Comparison of ENCODE assay signal across 14 mouse cellular contexts in the genomic region with DNA sequence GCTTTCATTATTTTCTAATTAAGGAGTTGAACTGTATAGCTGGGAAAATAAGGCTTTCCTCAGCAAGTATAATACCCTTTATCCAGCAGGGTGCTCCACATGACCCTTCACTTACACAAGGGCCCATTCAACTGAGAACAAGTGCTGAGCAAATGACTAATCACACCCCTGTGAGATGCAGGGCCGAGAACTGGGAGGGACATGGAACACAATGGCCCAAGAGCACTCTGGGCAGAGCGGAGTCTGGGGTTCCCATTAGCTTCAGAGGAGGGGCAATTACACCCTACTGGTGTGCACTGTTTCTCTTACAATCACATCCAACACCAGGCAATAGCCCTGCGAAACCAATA. TPM values are rescaled to one million over a fixed set of nuclear protein-coding genes. Genes with fewer than 3 reads are reported as not detected.
A peak's percentile ranks its signal among the peaks of the same experiment; 100 is the strongest.
DNase-seq lines count a peak whose midpoint lies in the region; ATAC-seq lines count a peak whose summit lies in the region.
"Had no signal": no experiment of that assay in that cellular context is flagged by ENCODE, and none has a peak within 500 bp of the region (broad histone marks: within the 10 kb centered on the region; RNA-seq: fewer than 3 reads in every experiment).

No protein-coding gene starts in this region.

- 60% methylated on average over 3 of the region's 3 CpGs for WGBS in kidney, embryonic 14.5 days
- 9% methylated on average over 3 of the region's 3 CpGs for WGBS in hindbrain, embryonic 12.5 days
- WGBS in neural tube, embryonic 11.5 days = 15% methylated on average over 3 of the region's 3 CpGs

- no peak overlapping the region for H3K27ac ChIP-seq in kidney, embryonic 14.5 days (ENCODE audit: low read depth, low read length)
- no peak overlapping the region for H3K27ac ChIP-seq in hindbrain, embryonic 12.5 days
- H3K27ac ChIP-seq in neural tube, embryonic 11.5 days (ENCODE audit: low read depth, low read length) = no peak overlapping the region
- H3K27ac ChIP-seq: heart, embryonic 15.5 days; kidney, postnatal 0 days; liver, embryonic 12.5 days had no signal

- H3K27me3 ChIP-seq in kidney, embryonic 14.5 days (ENCODE audit: control insufficient read depth, insufficient read depth, low read length) = no peaks in the 10 kb centered on the region
- no peaks in the 10 kb centered on the region; the same call in 1 of the 2 replicates for H3K27me3 ChIP-seq in hindbrain, embryonic 12.5 days
- H3K27me3 ChIP-seq in neural tube, embryonic 11.5 days (ENCODE audit: control insufficient read depth, insufficient read depth, low read length) = no peaks in the 10 kb centered on the region
- H3K27me3 ChIP-seq: heart, embryonic 15.5 days; liver, embryonic 12.5 days had no signal

- no peaks in the 10 kb centered on the region for H3K9me3 ChIP-seq in kidney, embryonic 14.5 days (ENCODE audit: control insufficient read depth, low read length)
- H3K9me3 ChIP-seq in hindbrain, embryonic 12.5 days (replicated peaks) = peaks cover 6% of the 10 kb centered on the region; the same call in 1 of the 2 replicates
- no peaks in the 10 kb centered on the region for H3K9me3 ChIP-seq in neural tube, embryonic 11.5 days (ENCODE audit: control insufficient read depth, low read length)
- H3K9me3 ChIP-seq: heart, embryonic 15.5 days; liver, embryonic 12.5 days had no signal

- H3K36me3 ChIP-seq in kidney, embryonic 14.5 days (ENCODE audit: control insufficient read depth, insufficient read depth, low read length) = no peaks in the 10 kb centered on the region
- H3K36me3 ChIP-seq in hindbrain, embryonic 12.5 days = no peaks in the 10 kb centered on the region
- H3K36me3 ChIP-seq in neural tube, embryonic 11.5 days (ENCODE audit: control insufficient read depth, insufficient read depth, low read length) = no peaks in the 10 kb centered on the region
- H3K36me3 ChIP-seq: heart, embryonic 15.5 days; liver, embryonic 12.5 days had no signal

- ATAC-seq in kidney, embryonic 14.5 days (ENCODE audit: low FRiP score, low TSS enrichment) = 0 out of 2 replicates have a peak, but pooled peaks have one; percentile 33
- peak; percentile 89 for ATAC-seq in hindbrain, embryonic 12.5 days (ENCODE audit: low FRiP score)
- ATAC-seq in neural tube, embryonic 11.5 days (ENCODE audit: insufficient read depth, low FRiP score, low TSS enrichment) = peak; percentile 89
- ATAC-seq: liver, embryonic 12.5 days had no signal

- no peak overlapping the region for H3K9ac ChIP-seq in kidney, embryonic 14.5 days (ENCODE audit: low read depth, low read length)
- no peak overlapping the region for H3K9ac ChIP-seq in hindbrain, embryonic 12.5 days
- H3K9ac ChIP-seq in neural tube, embryonic 11.5 days (ENCODE audit: low read length) = no peak overlapping the region
- H3K9ac ChIP-seq: heart, embryonic 15.5 days; liver, embryonic 12.5 days had no signal

- no peak overlapping the region for H3K4me3 ChIP-seq in kidney, embryonic 14.5 days (ENCODE audit: low read length)
- no peak overlapping the region for H3K4me3 ChIP-seq in hindbrain, embryonic 12.5 days
- no peak overlapping the region for H3K4me3 ChIP-seq in neural tube, embryonic 11.5 days (ENCODE audit: low read depth, low read length)
- H3K4me3 ChIP-seq: heart, embryonic 15.5 days; liver, embryonic 12.5 days had no signal

- H3K4me1 ChIP-seq in kidney, embryonic 14.5 days (ENCODE audit: control insufficient read depth, insufficient read depth, low read length) = no peaks in the 10 kb centered on the region
- peaks cover 18% of the 10 kb centered on the region for H3K4me1 ChIP-seq in hindbrain, embryonic 12.5 days
- H3K4me1 ChIP-seq in neural tube, embryonic 11.5 days (ENCODE audit: control insufficient read depth, insufficient read depth, low read length) = peaks cover 10% of the 10 kb centered on the region; the same call in 1 of the 2 replicates
- H3K4me1 ChIP-seq: heart, embryonic 15.5 days; liver, embryonic 12.5 days had no signal

- H3K4me2 ChIP-seq in kidney, embryonic 14.5 days (replicated peaks; ENCODE audit: low read depth, low read length) = no peak overlapping the region
- H3K4me2 ChIP-seq in hindbrain, embryonic 12.5 days (replicated peaks) = no peak overlapping the region
- H3K4me2 ChIP-seq in neural tube, embryonic 11.5 days (ENCODE audit: low read depth) = no peak overlapping the region
- H3K4me2 ChIP-seq: heart, embryonic 15.5 days; liver, embryonic 12.5 days had no signal

- no peak for DNase-seq in kidney, postnatal 25 days
- DNase-seq in embryo, embryonic 10.5 days (ENCODE audit: low spot score) = peak; percentile 73
- DNase-seq in neural tube, embryonic 11.5 days (ENCODE audit: low spot score) = peak; percentile 72
- no peak for DNase-seq in kidney, postnatal 14 days
- DNase-seq in MN1 (ENCODE audit: low spot score) = no peak
- DNase-seq in heart, postnatal 4 days = no peak
- DNase-seq: cerebellum, adult 18-20 months had no signal

RNA-seq across cellular contexts. Expression of a gene that starts 27.7 kb away (rescaled TPM):
- polyA plus RNA-seq in kidney, embryonic 14.5 days (2014; fragmentation: Nextera tagmentation; extraction: Ambion mirVana) = 1.1 and 1.3 TPM in 2 replicates
- 0.60 and 1.1 TPM in 2 replicates for polyA plus RNA-seq in hindbrain, embryonic 12.5 days (2016; fragmentation: Nextera tagmentation; extraction: Ambion mirVana)
- polyA plus RNA-seq in neural tube, embryonic 11.5 days (2014; fragmentation: Nextera tagmentation; extraction: Ambion mirVana) = 0.91 and 0.99 TPM in 2 replicates
- not detected for total RNA-seq in heart, postnatal 4 days (2021)
- polyA plus RNA-seq: C2C12; heart, embryonic 15.5 days; liver, embryonic 12.5 days; stomach, embryonic 14.5 days had no signal

Comparison
In these comparisons a context has a peak if more than half of its experiments do, and no peak if none do; other contexts are left out.
1. ATAC-seq: peak in every context shown above with its lines; median percentile 89 in hindbrain, embryonic 12.5 days; 89 in neural tube, embryonic 11.5 days; 33 in kidney, embryonic 14.5 days.
2. DNase-seq: peak in embryo, embryonic 10.5 days (single experiment) and neural tube, embryonic 11.5 days (single experiment); none in kidney, postnatal 25 days (0 of 2), kidney, postnatal 14 days (single experiment), MN1 (single experiment) and heart, postnatal 4 days (single experiment).